Mouse (Mus musculus): Measurements from ENCODE around the gene Slmap. TPM values are rescaled to one million over a fixed set of nuclear protein-coding genes. Genes with fewer than 3 reads are reported as not detected.

Slmap gene
- polyA plus RNA-seq, 1 experiment from 2014 or later: 23.5 TPM

DNA sequence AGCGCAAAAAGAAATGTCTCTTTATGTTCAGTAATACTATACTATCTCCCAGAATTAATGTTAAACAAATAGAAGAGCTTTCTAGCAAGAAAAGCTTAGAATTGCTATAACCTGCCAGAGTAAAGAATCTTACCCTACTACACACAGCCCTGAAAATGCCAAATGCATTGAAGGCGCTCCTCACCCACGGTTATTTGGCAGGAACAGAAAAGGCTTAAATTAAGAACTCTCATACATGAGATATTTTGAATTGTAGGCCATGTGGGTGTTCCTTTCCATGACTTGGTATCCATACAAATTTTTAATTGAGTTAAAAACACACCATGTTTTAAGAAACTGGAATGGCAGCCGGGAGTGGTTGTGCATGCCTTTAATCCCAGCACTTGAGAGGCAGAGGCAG, 4.5 kb upstream of the Slmap start:
- no peaks in the 10 kb centered on the region for H3K9me3 ChIP-seq (ENCODE audit: control insufficient read depth, low read length)
- 67% methylated on average over 4 of the region's 4 CpGs for WGBS
- no peak overlapping the region for H3K9ac ChIP-seq (ENCODE audit: low read length)
- H3K27me3 ChIP-seq (ENCODE audit: control insufficient read depth, insufficient read depth, low read depth, low read length): no peaks in the 10 kb centered on the region
- no peaks in the 10 kb centered on the region for H3K4me1 ChIP-seq (replicated peaks; ENCODE audit: control insufficient read depth, insufficient read depth, low read length)
- ATAC-seq (ENCODE audit: low read depth): no peak
- no peak overlapping the region for H3K4me2 ChIP-seq (ENCODE audit: low read depth, low read length)
- no peak overlapping the region for H3K27ac ChIP-seq (ENCODE audit: low read length)
- no peaks in the 10 kb centered on the region for H3K36me3 ChIP-seq (ENCODE audit: control insufficient read depth, insufficient read depth, low read length)
- H3K4me3 ChIP-seq (ENCODE audit: low read length): no peak overlapping the region

GRCm38 (mm10) chr14:26533821-26534756, 642 bp downstream of the Slmap start:
- H3K4me3 ChIP-seq (ENCODE audit: low read length): peak overlapping the region; percentile 96
- peak overlapping the region; percentile 79 for H3K27ac ChIP-seq (ENCODE audit: low read length)
- under 1% methylated on average over 84 of the region's 92 CpGs for WGBS

GRCm38 (mm10) chr14:26533267-26533666, 1.5 kb downstream of the Slmap start:
- Histone ChIP-seq H3K4me2 (ENCODE audit: low read depth, low read length) (peak overlapping the region; percentile 94), H3K4me1 (replicated peaks; ENCODE audit: control insufficient read depth, insufficient read depth, low read length) (peaks cover 21% of the 10 kb centered on the region), H3K27ac (ENCODE audit: low read length) (no peak overlapping the region), H3K4me3 (ENCODE audit: low read length) (peak overlapping the region; percentile 96), H3K9me3 (ENCODE audit: control insufficient read depth, low read length) (no peaks in the 10 kb centered on the region), H3K9ac (ENCODE audit: low read length) (peak overlapping the region; percentile 95), H3K27me3 (ENCODE audit: control insufficient read depth, insufficient read depth, low read depth, low read length) (no peaks in the 10 kb centered on the region), H3K36me3 (ENCODE audit: control insufficient read depth, insufficient read depth, low read length) (no peaks in the 10 kb centered on the region)
- ATAC-seq (ENCODE audit: low read depth): no peak
- 8% methylated on average over 19 of the region's 19 CpGs for WGBS

More at GRCm38 (mm10) chr14:26533821-26534756, 642 bp downstream of the Slmap start:
- no peaks in the 10 kb centered on the region for H3K36me3 ChIP-seq (ENCODE audit: control insufficient read depth, insufficient read depth, low read length)
- H3K4me2 ChIP-seq (ENCODE audit: low read depth, low read length): peak overlapping the region; percentile 94
- no peaks in the 10 kb centered on the region for H3K27me3 ChIP-seq (ENCODE audit: control insufficient read depth, insufficient read depth, low read depth, low read length)
- ATAC-seq (ENCODE audit: low read depth): peak; percentile 79
- peaks cover 18% of the 10 kb centered on the region for H3K4me1 ChIP-seq (replicated peaks; ENCODE audit: control insufficient read depth, insufficient read depth, low read length)
- peak overlapping the region; percentile 95 for H3K9ac ChIP-seq (ENCODE audit: low read length)
- H3K9me3 ChIP-seq (ENCODE audit: control insufficient read depth, low read length): no peaks in the 10 kb centered on the region

DNA sequence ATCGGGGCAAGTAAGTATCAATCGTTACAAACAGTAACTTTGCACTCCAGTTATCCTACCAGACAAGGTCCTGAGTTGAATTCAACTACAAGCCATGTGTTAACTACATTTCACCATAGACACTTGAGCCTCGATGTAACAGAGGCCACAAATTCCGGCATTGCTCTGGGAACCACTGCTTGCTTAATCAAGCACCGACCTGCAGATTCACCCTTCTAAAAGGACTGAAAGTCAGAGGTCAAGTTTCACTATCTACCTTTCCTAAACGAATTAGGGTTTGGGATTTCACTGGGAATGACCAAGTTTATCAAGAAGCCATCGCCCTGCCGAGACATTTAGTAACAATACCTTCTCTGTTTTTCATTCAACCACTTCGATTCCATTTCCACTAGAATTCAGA, 2.0 kb downstream of the Slmap start:
- 41% methylated on average over 9 of the region's 9 CpGs for WGBS
- Histone ChIP-seq H3K4me3 (ENCODE audit: low read length) (peak overlapping the region; percentile 96), H3K36me3 (ENCODE audit: control insufficient read depth, insufficient read depth, low read length) (no peaks in the 10 kb centered on the region), H3K4me2 (ENCODE audit: low read depth, low read length) (peak overlapping the region; percentile 94), H3K27me3 (ENCODE audit: control insufficient read depth, insufficient read depth, low read depth, low read length) (no peaks in the 10 kb centered on the region), H3K27ac (ENCODE audit: low read length) (no peak overlapping the region), H3K9ac (ENCODE audit: low read length) (peak overlapping the region; percentile 95), H3K9me3 (ENCODE audit: control insufficient read depth, low read length) (no peaks in the 10 kb centered on the region), H3K4me1 (replicated peaks; ENCODE audit: control insufficient read depth, insufficient read depth, low read length) (peaks cover 21% of the 10 kb centered on the region)
- no peak for ATAC-seq (ENCODE audit: low read depth)

DNA sequence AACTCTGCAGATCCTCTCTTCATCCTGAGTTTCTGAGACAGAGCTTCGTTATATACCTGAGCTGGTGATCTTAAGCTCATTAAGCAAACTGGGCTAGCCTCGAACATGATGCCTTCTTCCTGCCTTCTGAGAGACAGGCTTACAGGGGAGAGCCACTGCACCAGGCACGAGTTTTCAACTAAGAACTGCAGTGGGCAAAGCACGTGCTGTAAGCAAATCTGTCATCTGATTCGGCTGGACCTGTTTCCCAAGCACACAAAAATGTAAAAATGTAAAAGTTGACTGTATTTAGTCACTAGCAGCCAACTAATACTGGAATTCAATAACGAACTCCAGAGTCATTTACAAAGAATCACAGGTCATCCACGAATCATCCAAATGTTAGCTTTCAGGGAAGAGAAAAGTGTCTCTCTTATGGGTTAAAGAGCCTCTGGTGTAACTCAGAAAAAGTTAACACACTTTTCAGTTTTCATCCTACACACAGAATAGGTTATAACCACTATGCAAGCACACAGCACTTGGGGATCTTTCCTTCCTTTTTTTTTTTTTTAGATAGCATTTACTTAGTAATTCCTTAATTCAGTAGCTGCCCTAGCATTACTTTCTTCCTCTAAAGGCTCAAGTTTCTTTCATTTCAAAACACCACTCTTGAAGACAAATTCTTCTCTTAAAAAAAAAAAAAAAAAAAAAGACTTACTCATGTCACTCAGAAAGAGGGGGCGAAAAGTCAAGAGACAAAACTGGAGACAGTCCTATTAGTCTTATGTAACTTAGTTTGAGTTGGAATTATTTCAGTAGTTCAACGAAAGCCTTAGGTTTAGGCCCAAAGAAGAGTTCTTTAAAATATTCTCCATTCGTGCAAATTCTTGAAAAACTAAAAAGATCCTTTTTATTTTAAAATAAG, 3.1 kb downstream of the Slmap start:
- 56% methylated on average over 10 of the region's 10 CpGs for WGBS
- no peak for ATAC-seq (ENCODE audit: low read depth)
- no peaks in the 10 kb centered on the region for H3K9me3 ChIP-seq (ENCODE audit: control insufficient read depth, low read length)
- no peak overlapping the region for H3K9ac ChIP-seq (ENCODE audit: low read length)
- H3K27ac ChIP-seq (ENCODE audit: low read length): no peak overlapping the region
- no peaks in the 10 kb centered on the region for H3K36me3 ChIP-seq (ENCODE audit: control insufficient read depth, insufficient read depth, low read length)
- peak overlapping the region; percentile 6; the same call in 1 of the 2 replicates for H3K4me3 ChIP-seq (ENCODE audit: low read length)
- H3K4me2 ChIP-seq (ENCODE audit: low read depth, low read length): peak overlapping the region; percentile 27
- H3K4me1 ChIP-seq (replicated peaks; ENCODE audit: control insufficient read depth, insufficient read depth, low read length): peaks cover 21% of the 10 kb centered on the region
- H3K27me3 ChIP-seq (ENCODE audit: control insufficient read depth, insufficient read depth, low read depth, low read length): no peaks in the 10 kb centered on the region

DNA sequence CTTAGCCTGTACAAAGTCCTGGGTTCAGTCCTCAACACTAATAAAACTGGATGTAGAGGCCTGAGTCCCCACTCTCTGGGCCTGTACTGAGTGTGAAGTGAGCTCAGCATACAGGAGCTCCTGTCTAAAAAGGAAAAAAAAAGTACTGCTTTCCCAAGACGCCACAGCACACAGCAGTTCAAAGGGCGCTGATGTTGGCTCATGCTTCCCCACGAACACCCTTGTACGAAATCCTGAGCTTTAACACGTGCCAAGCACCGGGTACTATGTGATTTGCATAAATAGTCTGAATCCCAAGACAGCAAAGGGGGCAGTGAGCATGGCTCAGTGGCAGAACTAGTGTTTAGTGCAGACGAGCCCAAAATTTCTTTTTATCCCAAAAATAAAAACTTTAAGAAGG, 4.4 kb downstream of the Slmap start:
- WGBS: 55% methylated on average over 7 of the region's 7 CpGs
- Histone ChIP-seq H3K4me2 (ENCODE audit: low read depth, low read length) (no peak overlapping the region), H3K9me3 (ENCODE audit: control insufficient read depth, low read length) (no peaks in the 10 kb centered on the region), H3K4me1 (replicated peaks; ENCODE audit: control insufficient read depth, insufficient read depth, low read length) (peaks cover 21% of the 10 kb centered on the region), H3K9ac (ENCODE audit: low read length) (no peak overlapping the region), H3K4me3 (ENCODE audit: low read length) (no peak overlapping the region), H3K27me3 (ENCODE audit: control insufficient read depth, insufficient read depth, low read depth, low read length) (no peaks in the 10 kb centered on the region), H3K27ac (ENCODE audit: low read length) (no peak overlapping the region), H3K36me3 (ENCODE audit: control insufficient read depth, insufficient read depth, low read length) (no peaks in the 10 kb centered on the region)
- no peak for ATAC-seq (ENCODE audit: low read depth)

GRCm38 (mm10) chr14:26528296-26528695, 6.4 kb downstream of the Slmap start:
- no peak overlapping the region for H3K27ac ChIP-seq (ENCODE audit: low read length)
- no peak for ATAC-seq (ENCODE audit: low read depth)
- no peak overlapping the region for H3K4me2 ChIP-seq (ENCODE audit: low read depth, low read length)
- H3K9ac ChIP-seq (ENCODE audit: low read length): no peak overlapping the region
- H3K9me3 ChIP-seq (ENCODE audit: control insufficient read depth, low read length): no peaks in the 10 kb centered on the region
- WGBS: 69% methylated on average over 2 of the region's 2 CpGs
- peaks cover 21% of the 10 kb centered on the region for H3K4me1 ChIP-seq (replicated peaks; ENCODE audit: control insufficient read depth, insufficient read depth, low read length)
- no peak overlapping the region for H3K4me3 ChIP-seq (ENCODE audit: low read length)
- H3K36me3 ChIP-seq (ENCODE audit: control insufficient read depth, insufficient read depth, low read length): no peaks in the 10 kb centered on the region
- no peaks in the 10 kb centered on the region for H3K27me3 ChIP-seq (ENCODE audit: control insufficient read depth, insufficient read depth, low read depth, low read length)

DNA sequence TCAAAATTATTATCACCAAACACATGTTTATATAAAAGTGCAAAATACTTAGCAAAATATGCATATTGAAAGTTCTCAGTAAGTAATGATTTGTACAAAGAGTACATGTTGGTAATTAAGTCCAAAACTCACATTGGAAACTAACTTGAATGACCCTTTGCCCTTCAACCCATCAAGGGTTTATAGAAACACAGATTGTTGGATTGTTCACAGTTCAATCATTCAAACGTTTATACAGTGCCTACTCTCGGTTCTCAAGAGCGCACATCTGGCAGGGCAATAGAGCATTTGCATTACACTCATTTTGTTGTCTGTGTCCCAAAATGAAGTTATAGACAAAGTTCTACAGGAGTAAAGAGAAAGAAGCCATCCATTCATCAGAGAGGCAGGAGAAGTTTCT, 8.8 kb downstream of the Slmap start:
- 39% methylated on average over 3 of the region's 3 CpGs for WGBS
- H3K36me3 ChIP-seq (ENCODE audit: control insufficient read depth, insufficient read depth, low read length): no peaks in the 10 kb centered on the region
- no peak for ATAC-seq (ENCODE audit: low read depth)

GRCm38 (mm10) chr14:26523082-26523481, 11.6 kb downstream of the Slmap start:
- Histone ChIP-seq H3K4me3 (ENCODE audit: low read length) (no peak overlapping the region), H3K27me3 (ENCODE audit: control insufficient read depth, insufficient read depth, low read depth, low read length) (no peaks in the 10 kb centered on the region), H3K9ac (ENCODE audit: low read length) (no peak overlapping the region), H3K4me1 (replicated peaks; ENCODE audit: control insufficient read depth, insufficient read depth, low read length) (no peaks in the 10 kb centered on the region), H3K36me3 (ENCODE audit: control insufficient read depth, insufficient read depth, low read length) (0 out of 2 replicates have a peak, but pooled peaks cover 3% of the 10 kb centered on the region), H3K9me3 (ENCODE audit: control insufficient read depth, low read length) (no peaks in the 10 kb centered on the region), H3K27ac (ENCODE audit: low read length) (no peak overlapping the region), H3K4me2 (ENCODE audit: low read depth, low read length) (no peak overlapping the region)
- no peak for ATAC-seq (ENCODE audit: low read depth)
- WGBS: 84% methylated on average over 2 of the region's 2 CpGs

More for the DNA sequence above, 8.8 kb downstream of the Slmap start:
- H3K4me1 ChIP-seq (replicated peaks; ENCODE audit: control insufficient read depth, insufficient read depth, low read length): peaks cover 8% of the 10 kb centered on the region; the same call in 1 of the 2 replicates
- H3K27ac ChIP-seq (ENCODE audit: low read length): no peak overlapping the region
- H3K9ac ChIP-seq (ENCODE audit: low read length): no peak overlapping the region
- H3K4me3 ChIP-seq (ENCODE audit: low read length): no peak overlapping the region
- H3K4me2 ChIP-seq (ENCODE audit: low read depth, low read length): no peak overlapping the region
- no peaks in the 10 kb centered on the region for H3K27me3 ChIP-seq (ENCODE audit: control insufficient read depth, insufficient read depth, low read depth, low read length)
- no peaks in the 10 kb centered on the region for H3K9me3 ChIP-seq (ENCODE audit: control insufficient read depth, low read length)
